Mouse (Mus musculus) hindbrain, postnatal 0 days (tissue): ENCODE measurements around the gene Slit3. TPM values are rescaled to one million over a fixed set of nuclear protein-coding genes. Genes with fewer than 3 reads are reported as not detected.

Source experiments
- ATAC-seq: fragments of 200-750 bp; cut with Nextera tagmentation; 2 replicates; pipeline ENCODE4 v1.8.0; 2017; ENCODE audit warnings: mild to moderate bottlenecking, moderate TSS enrichment, moderate library complexity
- DNase-seq: peaks from one replicate; pipeline ENCODE4 v3.0.0-alpha.2; 2015; ENCODE audit warnings: low spot score
- H3K27ac ChIP-seq: fragments of 300-500 bp; sonication (generic); 2 replicates; pipeline ENCODE4 v1.5.1; 2014; ENCODE audit warnings: mild to moderate bottlenecking
- H3K27me3 ChIP-seq: fragments of 300-500 bp; sonication (generic); 2 replicates; pipeline ENCODE4 v1.6.1; 2014; ENCODE audit warnings: low read length, mixed read lengths; ENCODE audit not compliant: insufficient read depth
- H3K36me3 ChIP-seq: fragments of 300-500 bp; sonication (generic); 2 replicates; pipeline ENCODE4 v1.6.1; 2014; ENCODE audit warnings: low read length, mixed read lengths; ENCODE audit not compliant: insufficient read depth
- H3K4me1 ChIP-seq: fragments of 300-500 bp; sonication (generic); 2 replicates; pipeline ENCODE4 v1.6.1; 2014; ENCODE audit warnings: antibody characterized with exemption, low read length, mixed read lengths; ENCODE audit not compliant: insufficient read depth
- H3K4me2 ChIP-seq: fragments of 300-500 bp; sonication (generic); 2 replicates; pipeline ENCODE4 v1.6.1; 2014; ENCODE audit warnings: low read depth, mild to moderate bottlenecking, low read length, moderate library complexity, mixed read lengths
- H3K4me3 ChIP-seq: fragments of 300-500 bp; sonication (generic); 2 replicates; pipeline ENCODE4 v1.5.1; 2014; ENCODE audit warnings: low read length
- H3K9ac ChIP-seq: fragments of 300-500 bp; sonication (generic); replicated peaks from 2 replicates; pipeline ENCODE4 v1.6.1; 2014; ENCODE audit warnings: mild to moderate bottlenecking, low read length, moderate library complexity, mixed read lengths
- H3K9me3 ChIP-seq: fragments of 300-500 bp; sonication (generic); 2 replicates; pipeline ENCODE4 v1.6.1; 2016; ENCODE audit warnings: low read length, mixed read lengths
- CTCF ChIP-seq: IDR thresholded peaks from 2 replicates; pipeline ENCODE4 v1.5.1; 2016; ENCODE audit warnings: antibody characterized with exemption, control low read depth, low read depth
- WGBS: fragments of 180-500 bp; shearing (Covaris S2); extraction: QIAGEN DNeasy Blood & Tissue Kit; methylation state at CpG from one replicate; pipeline ENCODE4 v1.1.7; 2014; 5-methylcytosine and 5-hydroxymethylcytosine counted together
- polyA plus RNA-seq: library from polyadenylated mRNA; unstranded; fragments of >200 nt; fragmentation: Nextera tagmentation; extraction: Ambion mirVana; gene quantifications from 2 replicates; pipeline ENCODE4 v1.2.1, GENCODE M21; 2015
- total RNA-seq: library from RNA; depleted of rRNA; stranded (reverse); fragments of >200 nt; gene quantifications from 2 replicates; pipeline ENCODE4 v1.2.3, GENCODE M21; 2014

Slit3 gene
- total and polyA plus RNA-seq, 2 experiments from 2014 or later: 4.9 to 13.4 TPM

DNA sequence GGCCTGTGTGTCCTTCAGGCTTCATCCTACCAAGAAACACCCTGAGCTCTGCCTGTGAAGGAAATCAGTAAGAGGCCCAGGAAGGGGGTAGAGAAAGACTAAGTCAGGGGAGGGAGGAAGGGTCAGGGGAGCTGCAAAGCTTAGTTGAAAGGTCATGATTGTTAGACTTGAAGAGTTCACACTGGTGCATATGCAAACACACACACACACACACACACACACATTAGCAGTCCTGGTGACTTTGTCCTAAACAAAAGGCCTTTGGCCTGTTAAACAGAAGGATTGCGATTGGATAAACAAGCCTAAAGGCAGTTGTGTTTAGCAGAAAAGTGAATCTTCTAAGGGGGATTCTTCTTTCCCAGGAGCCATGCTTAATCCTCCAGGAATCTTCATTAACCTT lies 7.7 kb upstream of the Slit3 start:
- no peaks in the 10 kb centered on the region for H3K36me3 ChIP-seq
- no peaks in the 10 kb centered on the region for H3K9me3 ChIP-seq
- H3K4me1 ChIP-seq: no peaks in the 10 kb centered on the region
- no peaks in the 10 kb centered on the region for H3K27me3 ChIP-seq
- H3K4me2 ChIP-seq: no peak overlapping the region
- H3K27ac ChIP-seq: no peak overlapping the region
- DNase-seq (no peak), ATAC-seq (no peak)
- H3K9ac ChIP-seq: no peak overlapping the region
- no peak for TF ChIP-seq CTCF
- 33% methylated on average over 1 of the region's 1 CpGs for WGBS
- no peak overlapping the region for H3K4me3 ChIP-seq

DNA sequence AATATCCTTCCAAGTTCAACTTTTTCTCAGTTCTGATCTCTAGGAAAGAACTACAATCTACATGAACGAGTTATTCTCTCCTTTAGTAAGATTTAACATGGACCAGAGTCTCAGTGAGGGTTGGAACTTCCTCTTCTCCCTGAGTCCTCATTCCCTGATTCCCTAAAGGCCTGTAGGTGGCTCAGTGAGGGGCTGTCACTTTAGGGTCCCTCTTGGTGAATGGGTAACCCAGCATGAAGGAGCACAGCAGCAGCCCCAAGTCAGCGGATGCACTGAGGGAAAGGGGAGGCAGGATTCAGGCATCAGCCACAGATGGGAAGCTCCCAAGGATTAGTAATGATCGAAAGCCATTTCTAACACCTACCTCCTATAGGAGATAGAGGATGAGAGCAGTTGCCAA lies 4.6 kb upstream of the Slit3 start:
- Histone ChIP-seq H3K9ac (no peak overlapping the region), H3K36me3 (no peaks in the 10 kb centered on the region), H3K9me3 (no peaks in the 10 kb centered on the region), H3K27ac (no peak overlapping the region), H3K27me3 (no peaks in the 10 kb centered on the region; the same call in 1 of the 2 replicates), H3K4me1 (0 out of 2 replicates have a peak, but pooled peaks cover 4% of the 10 kb centered on the region), H3K4me2 (no peak overlapping the region), H3K4me3 (no peak overlapping the region)
- DNase-seq: no peak
- ATAC-seq: no peak
- TF ChIP-seq CTCF: no peak
- 70% methylated on average over 3 of the region's 3 CpGs for WGBS

DNA sequence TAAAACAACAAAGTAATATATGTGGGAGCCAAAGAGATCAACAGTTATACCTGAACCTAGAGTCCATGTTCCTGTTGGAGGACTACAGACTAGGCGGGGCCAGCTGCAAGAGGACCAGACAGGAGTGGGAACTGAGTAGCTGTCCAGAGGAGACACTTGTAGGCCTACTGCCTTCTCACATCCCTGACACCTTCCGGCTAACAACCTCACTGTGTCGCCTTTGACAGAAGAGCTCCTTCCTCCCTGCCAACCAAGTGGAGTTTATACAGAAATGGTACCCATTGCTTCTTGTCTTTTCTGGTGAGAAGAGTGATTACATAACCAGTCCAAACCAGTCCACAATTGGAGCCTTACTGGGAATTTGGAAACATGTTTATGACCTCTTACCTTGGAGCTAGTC lies 3.2 kb upstream of the Slit3 start:
- Histone ChIP-seq H3K27me3 (no peaks in the 10 kb centered on the region; the same call in 1 of the 2 replicates), H3K9ac (no peak overlapping the region), H3K4me1 (0 out of 2 replicates have a peak, but pooled peaks cover 4% of the 10 kb centered on the region), H3K9me3 (no peaks in the 10 kb centered on the region), H3K4me3 (no peak overlapping the region), H3K4me2 (no peak overlapping the region), H3K27ac (no peak overlapping the region), H3K36me3 (no peaks in the 10 kb centered on the region)
- TF ChIP-seq CTCF: no peak
- DNase-seq: no peak
- no peak for ATAC-seq
- WGBS: 99% methylated on average over 3 of the region's 3 CpGs

DNA sequence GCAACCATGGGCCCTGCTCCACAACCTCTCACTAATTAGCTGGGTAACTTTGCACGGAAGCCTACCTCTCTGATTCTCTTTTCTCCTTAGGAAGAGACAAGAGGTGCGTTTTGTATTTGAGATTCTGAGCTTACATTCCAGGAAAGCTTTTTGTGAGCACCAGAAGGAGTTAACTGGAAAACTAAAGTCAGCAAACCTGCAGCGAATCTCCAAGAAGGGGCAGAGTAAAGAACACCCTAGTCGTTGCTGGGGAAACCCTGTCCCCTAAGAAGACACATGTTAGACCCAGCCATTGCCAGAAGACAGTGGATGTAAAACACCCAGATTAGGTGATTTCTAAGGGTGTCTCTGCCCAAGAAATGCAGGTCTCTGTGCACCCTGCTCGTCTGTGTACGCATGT lies 2.3 kb upstream of the Slit3 start:
- no peak overlapping the region for H3K27ac ChIP-seq
- no peak for TF ChIP-seq CTCF
- H3K4me3 ChIP-seq: no peak overlapping the region
- H3K27me3 ChIP-seq: peaks cover 3% of the 10 kb centered on the region
- H3K4me1 ChIP-seq: 0 out of 2 replicates have a peak, but pooled peaks cover 4% of the 10 kb centered on the region
- H3K9ac ChIP-seq: no peak overlapping the region
- no peaks in the 10 kb centered on the region for H3K9me3 ChIP-seq
- no peak for ATAC-seq
- no peak overlapping the region for H3K4me2 ChIP-seq
- no peak for DNase-seq
- H3K36me3 ChIP-seq: no peaks in the 10 kb centered on the region
- 63% methylated on average over 6 of the region's 6 CpGs for WGBS

DNA sequence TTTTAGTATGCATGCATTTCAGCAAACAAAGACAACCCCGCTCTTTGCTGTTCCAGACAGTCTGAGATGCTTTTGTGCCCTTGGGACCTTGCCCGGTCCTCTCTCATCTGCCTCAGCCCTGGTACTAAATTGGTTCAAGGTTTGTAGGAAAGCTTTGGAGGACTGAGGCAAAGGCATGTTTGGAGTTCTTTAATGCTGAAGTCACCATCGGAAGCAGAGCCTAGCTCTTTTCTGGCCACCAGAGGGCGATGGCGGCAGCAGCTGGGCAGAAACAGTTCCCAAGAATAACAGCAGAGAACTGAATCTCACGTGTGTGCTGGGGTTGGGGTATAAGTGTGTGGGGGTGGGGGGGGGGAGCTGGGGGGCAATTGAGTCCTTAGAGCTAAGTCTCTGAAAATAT lies 1.7 kb upstream of the Slit3 start:
- Histone ChIP-seq H3K4me2 (no peak overlapping the region), H3K4me3 (no peak overlapping the region), H3K9ac (no peak overlapping the region), H3K4me1 (0 out of 2 replicates have a peak, but pooled peaks cover 4% of the 10 kb centered on the region), H3K9me3 (no peaks in the 10 kb centered on the region), H3K27me3 (peaks cover 5% of the 10 kb centered on the region), H3K36me3 (no peaks in the 10 kb centered on the region), H3K27ac (no peak overlapping the region)
- ATAC-seq (no peak), DNase-seq (peak; percentile 84)
- WGBS: 11% methylated on average over 6 of the region's 6 CpGs
- TF ChIP-seq CTCF: peak; percentile 89

DNA sequence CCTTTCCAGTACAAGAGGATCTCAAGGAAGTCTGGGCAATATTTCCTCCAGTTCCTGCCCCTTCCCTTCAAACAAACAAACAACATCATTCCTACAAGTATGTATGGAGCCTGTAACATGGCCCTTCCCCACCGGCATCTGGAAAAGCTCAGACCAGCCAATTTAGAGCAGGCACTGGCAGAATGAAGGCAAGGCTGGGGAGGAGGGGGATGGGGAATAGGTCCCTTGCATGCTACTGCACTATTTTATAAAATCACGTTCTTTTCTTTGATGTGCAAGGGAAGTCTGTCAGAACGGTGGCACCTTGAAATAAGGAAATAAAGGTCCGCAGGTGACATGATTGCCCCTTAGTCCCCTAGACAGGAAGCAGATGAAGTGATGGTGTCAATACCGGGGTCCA lies 948 bp upstream of the Slit3 start:
- Histone ChIP-seq H3K4me2 (no peak overlapping the region), H3K9me3 (no peaks in the 10 kb centered on the region)
- ATAC-seq: no peak

DNA sequence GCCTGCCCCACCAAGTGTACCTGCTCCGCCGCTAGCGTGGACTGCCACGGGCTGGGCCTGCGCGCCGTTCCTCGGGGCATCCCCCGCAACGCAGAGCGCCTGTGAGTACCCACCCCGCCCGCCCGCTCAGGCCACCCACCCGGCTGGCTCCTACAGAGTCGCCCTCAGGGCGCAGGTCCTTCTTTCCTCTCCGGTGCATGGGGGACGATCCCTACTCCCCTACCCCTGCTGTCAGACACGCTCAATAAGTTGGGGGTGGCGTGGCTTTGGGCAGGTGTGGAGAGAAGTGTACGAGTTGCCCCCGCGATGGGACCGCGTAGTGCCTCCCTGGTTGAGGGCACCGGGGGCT lies 561 bp downstream of the Slit3 start:
- Histone ChIP-seq H3K27me3 (peaks cover 5% of the 10 kb centered on the region), H3K4me1 (0 out of 2 replicates have a peak, but pooled peaks cover 4% of the 10 kb centered on the region), H3K4me3 (peak overlapping the region; percentile 65), H3K36me3 (no peaks in the 10 kb centered on the region), H3K9me3 (no peaks in the 10 kb centered on the region), H3K27ac (no peak overlapping the region), H3K9ac (peak overlapping the region; percentile 49), H3K4me2 (peak overlapping the region; percentile 95)
- peak; percentile 39 for ATAC-seq
- 0% methylated on average over 25 of the region's 27 CpGs for WGBS
- no peak for TF ChIP-seq CTCF
- DNase-seq: no peak

More for the DNA sequence above, 948 bp upstream of the Slit3 start:
- no peak overlapping the region for H3K9ac ChIP-seq
- H3K4me1 ChIP-seq: 0 out of 2 replicates have a peak, but pooled peaks cover 4% of the 10 kb centered on the region
- peaks cover 5% of the 10 kb centered on the region for H3K27me3 ChIP-seq
- H3K27ac ChIP-seq: no peak overlapping the region
- TF ChIP-seq CTCF: no peak
- WGBS: 49% methylated on average over 5 of the region's 5 CpGs
- H3K4me3 ChIP-seq: no peak overlapping the region
- no peak for DNase-seq
- no peaks in the 10 kb centered on the region for H3K36me3 ChIP-seq
